Comparison of ENCODE assay signal across 14 mouse cellular contexts in genomic region chr6:28717203-28717844, GRCm38 (mm10).
DNase-seq lines count a peak whose midpoint lies in the region; ATAC-seq and TF ChIP-seq lines count a peak whose summit lies in the region.
"Had no signal": no experiment of that assay in that cellular context is flagged by ENCODE, and none has a peak within 500 bp of the region (broad histone marks: within the 10 kb centered on the region; RNA-seq: fewer than 3 reads in every experiment).

No protein-coding gene starts in this region.

- WGBS in midbrain, embryonic 15.5 days, result 38% methylated on average over 7 of the region's 7 CpGs
- WGBS in midbrain, postnatal 0 days, result 50% methylated on average over 7 of the region's 7 CpGs

- peak; percentile 54 for DNase-seq in heart, adult 11 months
- DNase-seq in heart, postnatal 10 days, result no peak
- no peak for DNase-seq in midbrain, postnatal 0 days (ENCODE audit: low spot score)
- DNase-seq in thymus, postnatal 4 days, result peak; percentile 65
- no peak for DNase-seq in right cerebral cortex, postnatal 14 days
- no peak for DNase-seq in gastrocnemius, adult 8-10 months (ENCODE audit: low spot score in 2 of 2)
- DNase-seq: cerebellum, adult 9-11 months; gastrocnemius, postnatal 14 days; kidney, postnatal 25 days; liver had no signal

- ATAC-seq in midbrain, embryonic 15.5 days (replicated peaks), result peak; percentile 64
- ATAC-seq in midbrain, postnatal 0 days (ENCODE audit: low FRiP score), result no peak
- ATAC-seq in megakaryocyte-erythroid progenitor cell, adult 5-6 weeks (replicated peaks; ENCODE audit: low FRiP score, low TSS enrichment, poor library complexity, severe bottlenecking), result 0 out of 2 replicates have a peak, but pooled peaks have one; percentile 30

- no peak overlapping the region for H3K4me2 ChIP-seq in midbrain, embryonic 15.5 days
- no peak overlapping the region for H3K4me2 ChIP-seq in midbrain, postnatal 0 days (ENCODE audit: low read depth, low read length, poor library complexity, severe bottlenecking)
- H3K4me2 ChIP-seq: embryonic facial prominence, embryonic 15.5 days had no signal

- no peak overlapping the region for H3K4me3 ChIP-seq in midbrain, embryonic 15.5 days
- no peak overlapping the region for H3K4me3 ChIP-seq in midbrain, postnatal 0 days (ENCODE audit: low read depth, low read length)
- H3K4me3 ChIP-seq: embryonic facial prominence, embryonic 15.5 days; myocyte had no signal

- H3K27me3 ChIP-seq in midbrain, embryonic 15.5 days (replicated peaks), result no peaks in the 10 kb centered on the region
- no peaks in the 10 kb centered on the region for H3K27me3 ChIP-seq in midbrain, postnatal 0 days (ENCODE audit: insufficient read depth, low read length)
- H3K27me3 ChIP-seq: embryonic facial prominence, embryonic 15.5 days had no signal

- no peak overlapping the region for H3K9ac ChIP-seq in midbrain, embryonic 15.5 days
- no peak overlapping the region for H3K9ac ChIP-seq in midbrain, postnatal 0 days (replicated peaks; ENCODE audit: low read length, poor library complexity, severe bottlenecking)
- H3K9ac ChIP-seq: embryonic facial prominence, embryonic 15.5 days had no signal

- peak overlapping the region; percentile 1; the same call in 1 of the 2 replicates for H3K27ac ChIP-seq in midbrain, embryonic 15.5 days
- H3K27ac ChIP-seq in midbrain, postnatal 0 days (ENCODE audit: low read depth, low read length), result no peak overlapping the region
- H3K27ac ChIP-seq: embryonic facial prominence, embryonic 15.5 days had no signal

- H3K9me3 ChIP-seq in midbrain, embryonic 15.5 days, result no peaks in the 10 kb centered on the region
- H3K9me3 ChIP-seq in midbrain, postnatal 0 days (ENCODE audit: low read length), result no peaks in the 10 kb centered on the region
- H3K9me3 ChIP-seq: embryonic facial prominence, embryonic 15.5 days had no signal

- no peaks in the 10 kb centered on the region for H3K36me3 ChIP-seq in midbrain, embryonic 15.5 days (replicated peaks)
- H3K36me3 ChIP-seq in midbrain, postnatal 0 days (ENCODE audit: insufficient read depth, low read length), result no peaks in the 10 kb centered on the region

- no peak for TF ChIP-seq CTCF in midbrain, postnatal 0 days (IDR thresholded peaks at IDR 0.05)

- peaks cover 10% of the 10 kb centered on the region for H3K4me1 ChIP-seq in midbrain, embryonic 15.5 days
- H3K4me1 ChIP-seq in midbrain, postnatal 0 days (ENCODE audit: insufficient read depth, low read length), result 0 out of 2 replicates have a peak, but pooled peaks cover 3% of the 10 kb centered on the region

- intact Hi-C loops in heart, postnatal 10 days (cut with DNase I), result no loop called here

Comparison
In these comparisons a context has a peak if more than half of its experiments do, and no peak if none do; other contexts are left out.
1. DNase-seq: peak in heart, adult 11 months (single experiment) and thymus, postnatal 4 days (single experiment); none in heart, postnatal 10 days (0 of 2), midbrain, postnatal 0 days (single experiment), right cerebral cortex, postnatal 14 days (single experiment) and gastrocnemius, adult 8-10 months (0 of 2).